Mouse (Mus musculus): ENCODE measurements at regions not wholly inside any gene's neighbourhood (a gene's known extent, or its start where the extent isn't known, plus 50 kb on each side); places are given as distances from the start of the nearest gene placed in this dataset.

GRCm38 (mm10) chr3:66403707-66404106 lies 107.1 kb upstream of the Veph1 start:
- no peak overlapping the region for H3K4me2 ChIP-seq
- H3K9ac ChIP-seq, result no peak overlapping the region
- no peaks in the 10 kb centered on the region for H3K9me3 ChIP-seq
- no peak for ATAC-seq (ENCODE audit: low read depth)
- no peaks in the 10 kb centered on the region for H3K27me3 ChIP-seq
- WGBS, result 97% methylated on average over 2 of the region's 2 CpGs
- H3K27ac ChIP-seq (replicated peaks), result no peak overlapping the region
- H3K4me3 ChIP-seq, result no peak overlapping the region
- H3K36me3 ChIP-seq, result no peaks in the 10 kb centered on the region
- H3K4me1 ChIP-seq (replicated peaks), result peaks cover 12% of the 10 kb centered on the region

GRCm38 (mm10) chr3:66400791-66401568 lies 104.3 kb upstream of the Veph1 start:
- H3K9me3 ChIP-seq, result no peaks in the 10 kb centered on the region
- peak; percentile 60; the same call in 1 of the 2 replicates for ATAC-seq (ENCODE audit: low read depth)
- no peak overlapping the region for H3K9ac ChIP-seq
- 0 out of 2 replicates have a peak overlapping the region, but pooled peaks have one; percentile 16 for H3K4me2 ChIP-seq
- no peak overlapping the region for H3K27ac ChIP-seq (replicated peaks)
- no peaks in the 10 kb centered on the region for H3K27me3 ChIP-seq
- no peak overlapping the region for H3K4me3 ChIP-seq
- WGBS, result 30% methylated on average over 16 of the region's 16 CpGs
- H3K4me1 ChIP-seq (replicated peaks), result peaks cover 12% of the 10 kb centered on the region
- H3K36me3 ChIP-seq, result no peaks in the 10 kb centered on the region

- Histone ChIP-seq H3K36me3 (no peaks in the 10 kb centered on the region), H3K27ac (replicated peaks) (0 out of 2 replicates have a peak overlapping the region, but pooled peaks have one; percentile 5), H3K4me1 (replicated peaks) (peaks cover 12% of the 10 kb centered on the region), H3K9me3 (no peaks in the 10 kb centered on the region), H3K9ac (no peak overlapping the region), H3K4me3 (no peak overlapping the region), H3K4me2 (no peak overlapping the region), H3K27me3 (no peaks in the 10 kb centered on the region)
- no peak for ATAC-seq (ENCODE audit: low read depth)
- 64% methylated on average over 12 of the region's 12 CpGs for WGBS
Measured at GRCm38 (mm10) chr3:66398214-66399150, 101.8 kb upstream of the Veph1 start.

GRCm38 (mm10) chr3:66375088-66375910 lies 78.7 kb upstream of the Veph1 start:
- ATAC-seq (ENCODE audit: low read depth), result no peak
- Histone ChIP-seq H3K27me3 (no peaks in the 10 kb centered on the region), H3K9me3 (no peaks in the 10 kb centered on the region), H3K27ac (replicated peaks) (no peak overlapping the region), H3K36me3 (no peaks in the 10 kb centered on the region), H3K4me1 (replicated peaks) (0 out of 2 replicates have a peak, but pooled peaks cover 7% of the 10 kb centered on the region), H3K4me2 (no peak overlapping the region), H3K4me3 (no peak overlapping the region), H3K9ac (no peak overlapping the region)
- WGBS, result 82% methylated on average over 14 of the region's 14 CpGs

- H3K4me1 ChIP-seq (replicated peaks), result 0 out of 2 replicates have a peak, but pooled peaks cover 7% of the 10 kb centered on the region
- H3K4me2 ChIP-seq, result no peak overlapping the region
- H3K4me3 ChIP-seq, result no peak overlapping the region
- H3K9me3 ChIP-seq, result no peaks in the 10 kb centered on the region
- no peak for ATAC-seq (ENCODE audit: low read depth)
- H3K27ac ChIP-seq (replicated peaks), result no peak overlapping the region
- 91% methylated on average over 4 of the region's 4 CpGs for WGBS
- no peak overlapping the region for H3K9ac ChIP-seq
- H3K27me3 ChIP-seq, result no peaks in the 10 kb centered on the region
- no peaks in the 10 kb centered on the region for H3K36me3 ChIP-seq
Measured at GRCm38 (mm10) chr3:66374603-66375002, 78.0 kb upstream of the Veph1 start.

GRCm38 (mm10) chr3:66373807-66374575 lies 77.4 kb upstream of the Veph1 start:
- no peaks in the 10 kb centered on the region for H3K36me3 ChIP-seq
- H3K4me1 ChIP-seq (replicated peaks), result 0 out of 2 replicates have a peak, but pooled peaks cover 7% of the 10 kb centered on the region
- H3K27ac ChIP-seq (replicated peaks), result no peak overlapping the region
- H3K9me3 ChIP-seq, result no peaks in the 10 kb centered on the region
- H3K9ac ChIP-seq, result no peak overlapping the region
- ATAC-seq (ENCODE audit: low read depth), result no peak
- H3K4me2 ChIP-seq, result no peak overlapping the region
- H3K4me3 ChIP-seq, result no peak overlapping the region
- 77% methylated on average over 8 of the region's 8 CpGs for WGBS
- no peaks in the 10 kb centered on the region for H3K27me3 ChIP-seq
